Mouse (Mus musculus) lung, embryonic 14.5 days (tissue): ENCODE measurements at regions not wholly inside any gene's neighbourhood (a gene's known extent, or its start where the extent isn't known, plus 50 kb on each side); places are given as distances from the start of the nearest gene placed in this dataset.

Experiments
- ATAC-seq: fragments of 200-750 bp; cut with Nextera tagmentation; 2 replicates; pipeline ENCODE4 v1.8.0; 2017; ENCODE audit warnings: mild to moderate bottlenecking, moderate TSS enrichment, moderate library complexity; ENCODE audit not compliant: insufficient read depth
- DNase-seq: peaks from one replicate; pipeline ENCODE4 v3.0.0-alpha.2; 2015
- H3K27ac ChIP-seq: fragments of 300-500 bp; sonication (generic); 2 replicates; pipeline ENCODE4 v1.5.1; 2014; ENCODE audit warnings: low read depth, mild to moderate bottlenecking, moderate library complexity
- H3K27me3 ChIP-seq: fragments of 300-500 bp; sonication (generic); 2 replicates; pipeline ENCODE4 v1.6.1; 2014; ENCODE audit warnings: low read length, control low read depth; ENCODE audit not compliant: insufficient read depth
- H3K36me3 ChIP-seq: fragments of 300-500 bp; sonication (generic); 2 replicates; pipeline ENCODE4 v1.6.1; 2014; ENCODE audit warnings: control low read depth; ENCODE audit not compliant: insufficient read depth
- H3K4me1 ChIP-seq: fragments of 300-500 bp; sonication (generic); 2 replicates; pipeline ENCODE4 v1.6.1; 2014; ENCODE audit warnings: antibody characterized with exemption, control low read depth; ENCODE audit not compliant: insufficient read depth
- H3K4me2 ChIP-seq: fragments of 300-500 bp; sonication (generic); 2 replicates; pipeline ENCODE4 v1.6.1; 2014; ENCODE audit warnings: mild to moderate bottlenecking
- H3K4me3 ChIP-seq: fragments of 300-500 bp; sonication (generic); 2 replicates; pipeline ENCODE4 v1.5.1; 2014; ENCODE audit warnings: low read depth, low read length
- H3K9ac ChIP-seq: fragments of 300-500 bp; sonication (generic); 2 replicates; pipeline ENCODE4 v1.6.1; 2014
- H3K9me3 ChIP-seq: fragments of 300-500 bp; sonication (generic); 2 replicates; pipeline ENCODE4 v1.6.1; 2016; ENCODE audit warnings: low read depth, low read length, control low read depth
- CTCF ChIP-seq: IDR thresholded peaks from 2 replicates; pipeline ENCODE4 v1.5.1; 2016; ENCODE audit warnings: antibody characterized with exemption, low read depth
- WGBS: fragments of 180-500 bp; shearing (Covaris S2); extraction: QIAGEN DNeasy Blood & Tissue Kit; methylation state at CpG from one replicate; pipeline ENCODE4 v1.1.7; 2014; 5-methylcytosine and 5-hydroxymethylcytosine counted together

DNA sequence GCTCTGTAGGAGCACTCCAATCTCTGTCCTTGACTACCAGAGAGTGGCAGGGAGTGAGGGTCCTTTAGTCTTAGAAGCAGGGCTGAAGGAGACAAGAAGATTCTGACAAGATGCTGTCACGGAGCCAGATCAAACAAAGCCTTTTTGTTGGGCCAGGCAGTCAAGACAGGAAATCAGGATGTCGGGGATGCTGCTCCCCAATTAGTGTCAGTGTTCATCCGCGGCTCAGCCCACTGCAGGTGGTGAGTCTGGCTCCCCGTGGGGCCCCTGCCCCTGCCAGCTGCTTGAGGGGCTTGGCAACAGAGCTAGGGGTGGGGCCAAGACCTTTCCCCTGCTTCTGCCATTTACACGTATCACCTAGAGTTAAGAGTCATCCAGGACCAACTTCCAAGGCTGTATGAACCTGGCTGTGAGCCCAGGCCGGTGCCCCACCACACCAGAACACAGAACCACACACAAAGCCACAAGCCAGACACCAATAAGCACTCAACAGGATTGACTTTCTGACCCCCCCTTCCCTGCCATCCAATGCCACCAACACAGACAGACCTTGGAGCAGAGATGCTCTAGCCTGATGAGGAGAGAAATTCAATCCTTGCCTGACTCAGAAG, 137.5 kb downstream of the Cct6b start:
- no peak for DNase-seq
- no peaks in the 10 kb centered on the region for H3K27me3 ChIP-seq
- H3K27ac ChIP-seq = no peak overlapping the region
- no peak overlapping the region for H3K4me2 ChIP-seq
- no peak overlapping the region for H3K4me3 ChIP-seq
- no peak overlapping the region for H3K9ac ChIP-seq
- no peaks in the 10 kb centered on the region for H3K4me1 ChIP-seq
- no peak for ATAC-seq
- H3K9me3 ChIP-seq = no peaks in the 10 kb centered on the region
- no peaks in the 10 kb centered on the region for H3K36me3 ChIP-seq
- TF ChIP-seq CTCF = no peak
- 35% methylated on average over 7 of the region's 7 CpGs for WGBS

DNA sequence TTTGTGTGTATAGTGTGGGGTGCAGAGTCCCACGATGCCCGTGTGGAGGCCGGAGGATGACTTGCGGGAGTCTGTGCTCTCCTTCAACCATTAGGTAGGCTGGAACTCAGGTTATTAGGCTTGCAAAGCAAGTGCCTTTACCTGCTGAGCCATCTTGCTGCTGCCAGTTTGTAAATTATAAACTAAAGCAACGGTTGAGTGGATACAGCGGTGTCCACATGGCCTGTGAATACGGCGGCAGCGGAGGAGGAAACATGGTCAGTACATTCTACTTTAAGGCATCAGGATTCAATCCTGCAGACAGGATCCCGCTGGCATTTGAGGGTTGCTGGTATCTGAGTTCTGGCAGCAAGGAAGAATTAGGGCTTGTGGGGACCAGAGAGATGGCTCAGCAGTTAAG, 143.1 kb downstream of the Cct6b start:
- 88% methylated on average over 10 of the region's 10 CpGs for WGBS
- no peak overlapping the region for H3K4me3 ChIP-seq

DNA sequence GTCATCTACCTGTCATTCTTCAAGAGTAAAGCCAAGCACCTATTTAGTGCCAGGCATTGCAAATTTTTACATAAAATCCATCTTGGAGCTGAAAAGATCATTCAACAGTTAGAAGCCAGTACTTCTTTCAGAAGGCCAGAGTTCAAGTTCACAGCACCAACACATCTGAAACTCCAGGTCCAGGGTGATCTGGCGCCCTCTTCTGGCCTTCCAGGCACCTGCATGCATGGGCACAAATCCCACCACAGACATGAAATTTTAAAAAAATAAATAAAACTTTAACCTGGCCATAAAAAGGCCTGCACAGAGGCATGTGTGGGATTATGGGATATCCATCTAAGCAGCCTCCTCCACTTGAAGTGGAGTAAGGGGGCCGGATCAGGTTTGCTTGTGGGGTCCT, 144.7 kb downstream of the Cct6b start:
- no peaks in the 10 kb centered on the region for H3K4me1 ChIP-seq
- no peak overlapping the region for H3K4me3 ChIP-seq
- 48% methylated on average over 2 of the region's 2 CpGs for WGBS
- no peak overlapping the region for H3K4me2 ChIP-seq
- no peaks in the 10 kb centered on the region for H3K27me3 ChIP-seq
- no peak for ATAC-seq
- no peak overlapping the region for H3K9ac ChIP-seq
- H3K9me3 ChIP-seq = no peaks in the 10 kb centered on the region
- peak; percentile 35; the same call in 1 of the 2 replicates for TF ChIP-seq CTCF
- H3K27ac ChIP-seq = no peak overlapping the region
- DNase-seq = no peak
- H3K36me3 ChIP-seq = no peaks in the 10 kb centered on the region

More for the DNA sequence above, 143.1 kb downstream of the Cct6b start:
- no peaks in the 10 kb centered on the region for H3K4me1 ChIP-seq
- no peak overlapping the region for H3K9ac ChIP-seq
- TF ChIP-seq CTCF = no peak
- H3K9me3 ChIP-seq = no peaks in the 10 kb centered on the region
- no peak overlapping the region for H3K4me2 ChIP-seq
- no peaks in the 10 kb centered on the region for H3K27me3 ChIP-seq
- no peak overlapping the region for H3K27ac ChIP-seq
- ATAC-seq (no peak), DNase-seq (no peak)
- no peaks in the 10 kb centered on the region for H3K36me3 ChIP-seq

DNA sequence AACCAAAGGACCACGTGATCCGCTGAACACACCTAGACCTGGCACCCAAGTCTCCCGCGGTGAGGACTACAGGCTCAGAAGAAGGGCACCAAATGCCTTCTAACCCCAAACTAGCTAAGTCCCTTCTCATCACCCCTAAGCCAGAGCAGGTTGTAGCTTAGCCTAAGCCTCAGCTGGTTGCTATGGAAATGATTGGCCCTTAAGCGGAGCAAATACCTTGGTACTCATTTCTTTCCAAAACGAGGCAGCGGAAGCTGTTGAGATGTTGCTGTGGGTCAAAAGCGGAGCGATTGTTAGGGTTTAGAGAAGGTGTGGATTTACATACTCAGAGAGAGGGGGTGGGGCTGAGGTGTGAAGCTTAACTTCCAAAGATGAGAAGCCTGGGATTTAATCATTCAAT, 145.7 kb downstream of the Cct6b start:
- no peak overlapping the region for H3K27ac ChIP-seq
- H3K4me2 ChIP-seq = peak overlapping the region; percentile 18; the same call in 1 of the 2 replicates
- TF ChIP-seq CTCF = no peak
- H3K4me1 ChIP-seq = no peaks in the 10 kb centered on the region
- H3K9ac ChIP-seq = no peak overlapping the region
- whole genome bisulfite sequencing = 2% methylated on average over 9 of the region's 9 CpGs
- DNase-seq (peak; percentile 29), ATAC-seq (no peak)
- H3K27me3 ChIP-seq = no peaks in the 10 kb centered on the region
- no peaks in the 10 kb centered on the region for H3K9me3 ChIP-seq
- no peak overlapping the region for H3K4me3 ChIP-seq
- H3K36me3 ChIP-seq = no peaks in the 10 kb centered on the region

DNA sequence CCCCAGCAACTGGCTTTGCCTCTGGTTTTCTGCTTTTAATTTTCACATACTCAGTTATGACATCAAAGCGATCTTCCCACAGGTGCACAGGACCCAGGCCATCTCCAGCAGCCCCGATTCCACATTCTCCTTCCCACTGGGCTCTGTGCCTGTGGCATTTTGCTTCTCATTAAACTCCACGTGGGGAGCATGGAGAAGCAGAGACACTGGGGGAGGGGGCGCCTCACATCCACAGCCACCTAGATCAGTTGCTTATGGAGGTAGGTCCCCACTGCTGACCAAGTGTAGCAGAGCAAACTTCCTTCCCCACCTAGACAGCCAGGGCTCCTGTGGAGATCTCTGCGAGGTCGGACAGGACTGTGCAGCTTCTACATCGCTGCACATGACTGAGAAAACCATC, 147.3 kb downstream of the Cct6b start:
- no peak overlapping the region for H3K4me2 ChIP-seq
- no peak for ATAC-seq
- H3K27me3 ChIP-seq = no peaks in the 10 kb centered on the region
- H3K9ac ChIP-seq = no peak overlapping the region
- H3K4me1 ChIP-seq = no peaks in the 10 kb centered on the region
- DNase-seq = no peak
- no peak overlapping the region for H3K27ac ChIP-seq
- WGBS = 55% methylated on average over 7 of the region's 7 CpGs
- no peak for TF ChIP-seq CTCF
- H3K9me3 ChIP-seq = no peaks in the 10 kb centered on the region
- no peak overlapping the region for H3K4me3 ChIP-seq
- no peaks in the 10 kb centered on the region for H3K36me3 ChIP-seq

DNA sequence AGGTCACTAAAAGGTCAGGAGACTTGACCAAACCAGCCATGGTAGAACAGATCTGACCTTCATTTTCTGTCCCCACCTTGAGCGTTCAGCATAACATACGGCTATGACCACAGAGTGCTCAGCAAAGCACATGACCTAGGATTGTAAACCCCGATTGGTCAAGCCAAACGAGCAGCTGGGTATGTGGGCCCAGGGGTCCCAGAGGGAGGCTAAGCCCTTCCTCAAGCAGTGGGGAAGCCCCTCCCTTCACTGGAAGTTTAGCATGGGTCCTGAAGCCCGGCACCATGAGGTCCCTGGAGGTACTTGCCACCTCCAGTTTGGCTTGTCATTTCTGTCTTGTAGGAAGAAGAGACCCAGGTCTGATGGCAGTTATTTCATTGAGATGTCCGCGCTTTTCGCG, 149.8 kb downstream of the Cct6b start:
- Histone ChIP-seq H3K27ac (no peak overlapping the region), H3K4me3 (no peak overlapping the region), H3K36me3 (no peaks in the 10 kb centered on the region), H3K27me3 (no peaks in the 10 kb centered on the region), H3K4me1 (no peaks in the 10 kb centered on the region), H3K9ac (no peak overlapping the region), H3K4me2 (no peak overlapping the region), H3K9me3 (no peaks in the 10 kb centered on the region)
- DNase-seq = no peak
- WGBS = 92% methylated on average over 9 of the region's 9 CpGs
- TF ChIP-seq CTCF = no peak
- ATAC-seq = no peak

DNA sequence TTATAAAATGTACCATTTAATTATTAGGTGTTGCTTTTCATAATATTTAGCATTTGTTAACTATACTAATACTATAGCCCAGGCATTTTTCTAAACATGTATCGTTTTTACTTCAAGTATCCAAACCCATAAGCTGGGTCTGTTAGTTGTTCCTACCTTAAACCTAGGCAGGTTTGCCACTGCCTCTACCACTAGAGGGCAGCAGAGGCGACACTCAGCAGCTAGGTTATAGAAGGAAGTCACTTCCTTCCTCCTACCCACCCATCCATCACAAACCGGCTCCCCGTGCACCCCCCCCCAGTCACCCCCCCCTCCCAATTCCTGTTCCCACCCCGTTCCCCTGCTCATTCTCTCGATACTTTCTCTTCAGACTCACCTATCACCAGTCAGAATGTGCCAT, 150.6 kb downstream of the Cct6b start:
- no peak overlapping the region for H3K4me3 ChIP-seq
- DNase-seq (peak; percentile 75), ATAC-seq (no peak)
- no peaks in the 10 kb centered on the region for H3K9me3 ChIP-seq
- H3K4me2 ChIP-seq = no peak overlapping the region
- no peaks in the 10 kb centered on the region for H3K4me1 ChIP-seq
- peak; percentile 80 for TF ChIP-seq CTCF
- H3K27ac ChIP-seq = no peak overlapping the region
- no peak overlapping the region for H3K9ac ChIP-seq
- 22% methylated on average over 6 of the region's 6 CpGs for WGBS
- H3K27me3 ChIP-seq = no peaks in the 10 kb centered on the region
- H3K36me3 ChIP-seq = no peaks in the 10 kb centered on the region

DNA sequence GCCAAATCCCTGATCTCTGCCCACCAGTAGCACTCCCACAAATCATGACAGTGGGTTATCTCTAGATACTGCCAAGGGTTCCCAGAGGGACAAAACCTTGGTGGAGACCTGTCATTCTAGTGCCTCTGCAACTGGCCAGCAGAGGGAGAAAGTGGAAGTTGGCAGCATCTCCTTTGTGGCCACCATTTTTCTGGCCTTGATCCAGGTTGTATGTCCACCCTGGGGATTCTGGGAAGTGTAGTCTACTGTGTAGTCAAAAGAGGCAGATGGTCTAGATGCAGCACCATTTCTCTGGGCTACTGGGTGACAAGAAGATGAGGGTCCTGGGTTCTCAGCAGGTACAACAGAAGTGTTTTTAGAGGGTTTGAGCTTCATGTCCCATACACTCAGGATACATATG, 152.1 kb downstream of the Cct6b start:
- Histone ChIP-seq H3K27me3 (no peaks in the 10 kb centered on the region), H3K4me2 (no peak overlapping the region), H3K9me3 (no peaks in the 10 kb centered on the region), H3K27ac (no peak overlapping the region), H3K9ac (no peak overlapping the region), H3K36me3 (no peaks in the 10 kb centered on the region), H3K4me1 (no peaks in the 10 kb centered on the region), H3K4me3 (no peak overlapping the region)
- TF ChIP-seq CTCF = peak; percentile 62
- ATAC-seq (no peak; the same call in 1 of the 2 replicates), DNase-seq (peak; percentile 82)
